Mouse (Mus musculus) brain, embryonic 14.5 days (tissue): ENCODE measurements around the gene Nfe2l2.

ENCODE experiments used
- CTCF ChIP-seq: fragments of 200-500 bp; IDR thresholded peaks from 2 replicates; pipeline ENCODE4 v1.5.1; 2012; ENCODE audit warnings: inconsistent platforms, mild to moderate bottlenecking, moderate library complexity, borderline replicate concordance; ENCODE audit not compliant: insufficient read depth, insufficient read length; ENCODE audit errors: extremely low read depth
- POLR2A ChIP-seq: fragments of 200-500 bp; IDR thresholded peaks from 2 replicates; pipeline ENCODE4 v1.6.1; 2012; ENCODE audit warnings: mild to moderate bottlenecking, inconsistent platforms, borderline replicate concordance; ENCODE audit not compliant: poor library complexity, insufficient read depth, insufficient read length, severe bottlenecking; ENCODE audit errors: extremely low read depth

- TF ChIP-seq POLR2A (no peak), CTCF (no peak)
Measured at GRCm38 (mm10) chr2:75698874-75699273, 5.6 kb downstream of the Nfe2l2 start.
